Mouse (Mus musculus): Measurements from ENCODE around the gene Rtl5.

Gene Rtl5

DNA sequence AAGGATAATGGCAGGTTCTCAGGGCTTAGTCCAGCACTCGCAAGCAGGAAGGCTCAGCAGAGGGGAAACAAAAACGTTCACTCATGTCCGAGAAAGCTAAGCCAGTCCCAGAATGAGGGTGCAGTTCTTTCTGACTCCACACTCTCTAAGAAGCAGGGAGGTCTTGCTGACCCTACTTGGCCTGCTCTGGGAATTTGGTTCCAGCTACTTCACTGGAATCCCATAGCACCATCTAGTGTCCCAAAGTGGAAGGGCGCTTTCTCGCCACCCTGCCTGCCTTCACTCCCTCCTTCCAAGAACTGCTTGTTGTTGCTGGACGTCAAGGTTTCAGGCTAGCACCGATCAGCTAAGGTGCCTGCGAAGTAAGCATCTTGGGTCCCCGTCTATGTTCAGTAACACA, 5.0 kb downstream of the Rtl5 start:
- DNase-seq (ENCODE audit: low spot score) = no peak

DNA sequence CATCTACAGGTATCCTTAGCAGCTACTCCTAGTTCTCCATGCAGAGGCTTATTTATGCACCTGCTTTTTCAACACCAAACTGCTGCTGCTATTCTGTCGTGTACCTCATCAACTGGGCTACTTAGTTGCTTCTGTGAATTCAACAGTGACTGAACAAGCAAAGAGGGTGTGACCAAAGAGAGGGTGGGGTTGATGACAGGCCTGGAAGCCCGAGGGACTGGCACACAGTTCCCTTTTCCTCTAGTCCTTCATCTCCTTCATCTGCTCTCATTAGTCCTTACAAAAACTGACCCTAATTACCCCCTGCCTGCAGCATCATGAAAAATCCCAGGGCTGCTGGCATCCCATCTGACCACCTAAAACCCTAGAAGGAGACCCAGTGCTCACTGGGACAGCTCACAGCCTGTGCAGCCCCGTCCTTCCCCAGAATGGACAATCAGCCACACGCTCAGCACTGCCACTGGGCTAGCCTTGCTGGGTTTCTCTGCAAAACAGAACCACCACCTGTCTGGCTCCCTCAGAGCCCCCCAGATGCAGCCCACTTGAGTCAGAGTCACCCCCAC, 5.8 kb downstream of the Rtl5 start:
- DNase-seq (ENCODE audit: low spot score) = no peak

DNA sequence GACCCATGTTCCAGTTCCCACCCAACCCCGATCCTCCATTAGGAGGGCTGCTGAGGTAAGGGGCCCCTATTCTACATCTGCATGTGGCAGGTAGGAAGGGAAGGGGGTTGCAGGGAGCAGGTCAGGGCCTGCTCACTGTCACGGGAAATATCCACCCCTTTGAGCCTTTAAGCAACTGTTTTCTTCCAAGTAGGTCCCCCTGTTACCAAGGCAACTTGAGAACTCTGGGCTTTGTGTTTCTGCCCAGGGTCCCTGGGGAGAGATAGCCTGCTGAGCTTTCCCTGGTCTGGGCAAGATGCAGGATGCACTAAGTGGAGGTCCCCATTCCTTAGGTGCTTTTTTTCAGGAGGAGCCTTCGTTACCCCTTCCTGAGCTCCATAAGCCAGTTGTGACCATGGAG, 7.0 kb downstream of the Rtl5 start:
- DNase-seq (ENCODE audit: low spot score) = no peak

GRCm38 (mm10) chrX:102060891-102061290, 10.2 kb downstream of the Rtl5 start:
- DNase-seq (ENCODE audit: low spot score) = no peak

DNA sequence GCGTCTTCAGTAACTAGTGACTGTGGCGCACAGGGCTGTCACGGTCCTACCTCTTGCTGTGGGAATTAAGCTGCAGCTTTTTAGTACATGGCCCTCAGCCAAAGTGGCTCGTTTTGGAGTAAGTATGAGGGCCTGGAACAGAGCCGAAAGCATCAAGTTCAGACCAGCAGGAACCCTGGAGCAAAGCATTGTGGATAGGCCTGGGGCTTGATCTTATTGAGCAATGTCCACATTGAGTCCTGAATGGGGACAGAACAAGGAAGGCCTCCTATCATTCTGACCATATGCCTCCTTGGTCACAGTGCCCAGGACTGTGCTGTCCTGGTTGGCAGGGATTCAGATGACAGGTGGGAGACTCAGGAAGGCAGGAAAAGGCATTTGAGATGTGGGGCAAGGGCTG, 10.9 kb downstream of the Rtl5 start:
- no peak for DNase-seq (ENCODE audit: low spot score)

DNA sequence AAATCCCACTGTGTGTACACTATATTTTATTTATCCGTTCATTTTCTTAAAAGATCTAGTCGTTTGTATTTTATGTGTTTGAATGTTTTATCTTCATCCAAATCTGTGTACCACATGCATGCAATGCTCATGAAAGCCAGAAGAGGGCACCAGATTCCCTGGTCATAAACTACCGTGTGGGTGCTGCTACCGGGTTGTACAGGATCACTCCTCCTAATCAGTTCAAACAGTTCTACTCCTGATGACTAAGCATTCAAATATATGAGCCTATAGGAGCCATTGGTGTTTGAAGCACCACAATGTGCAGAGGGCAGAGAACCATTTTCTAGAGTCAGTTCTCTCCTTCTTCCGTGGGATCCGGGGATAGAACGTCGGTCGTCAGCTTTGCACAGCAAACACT, 11.7 kb downstream of the Rtl5 start:
- DNase-seq (ENCODE audit: low spot score) = no peak

DNA sequence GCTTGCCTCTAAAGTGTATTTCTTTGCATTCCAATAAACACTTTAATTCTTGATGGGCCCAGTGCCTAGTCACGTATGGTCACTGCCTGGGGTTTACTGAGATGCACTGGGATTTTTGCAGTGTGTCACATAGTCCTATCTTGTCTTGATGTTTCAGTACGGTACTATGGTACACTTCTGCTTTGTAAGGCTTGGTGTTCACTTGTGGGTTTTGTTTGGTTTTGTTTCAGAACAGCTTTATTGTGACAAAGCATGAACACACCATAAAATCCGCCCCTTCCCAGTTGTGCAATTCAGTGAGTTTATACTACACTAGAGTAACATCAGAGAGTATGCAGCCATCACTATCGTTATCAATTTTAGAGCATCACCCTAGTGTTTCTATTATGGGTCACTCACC, 17.1 kb downstream of the Rtl5 start:
- DNase-seq (ENCODE audit: low spot score) = no peak

- DNase-seq (ENCODE audit: low spot score) = no peak
These were observed 17.7 kb downstream of the Rtl5 start for GRCm38 (mm10) chrX:102053371-102053770.

DNA sequence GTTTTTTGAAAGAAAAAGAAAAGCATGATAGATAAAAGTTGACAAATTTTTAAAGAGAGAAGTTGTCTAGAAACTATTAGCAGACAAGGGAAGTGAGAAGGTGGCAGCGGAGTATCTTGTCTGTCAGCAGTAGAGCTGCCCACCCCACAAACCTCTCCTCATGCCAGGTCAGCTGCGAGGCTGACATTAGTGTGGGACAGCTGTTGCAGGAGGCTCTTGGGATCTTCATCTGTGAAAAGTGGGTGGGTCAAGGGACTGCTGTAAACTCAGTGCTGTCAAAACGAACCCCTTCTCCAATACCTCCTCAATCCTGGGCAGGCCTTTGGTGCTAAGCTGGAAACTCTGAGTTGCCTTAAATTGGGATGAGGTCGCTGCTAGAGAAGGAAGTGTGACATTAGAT, 19.9 kb downstream of the Rtl5 start:
- no peak for DNase-seq (ENCODE audit: low spot score)

- DNase-seq (ENCODE audit: low spot score) = no peak
These were observed 20.6 kb downstream of the Rtl5 start for GRCm38 (mm10) chrX:102050552-102050951.

- no peak for DNase-seq (ENCODE audit: low spot score)
These were observed 28.7 kb downstream of the Rtl5 start for GRCm38 (mm10) chrX:102042386-102042785.

DNA sequence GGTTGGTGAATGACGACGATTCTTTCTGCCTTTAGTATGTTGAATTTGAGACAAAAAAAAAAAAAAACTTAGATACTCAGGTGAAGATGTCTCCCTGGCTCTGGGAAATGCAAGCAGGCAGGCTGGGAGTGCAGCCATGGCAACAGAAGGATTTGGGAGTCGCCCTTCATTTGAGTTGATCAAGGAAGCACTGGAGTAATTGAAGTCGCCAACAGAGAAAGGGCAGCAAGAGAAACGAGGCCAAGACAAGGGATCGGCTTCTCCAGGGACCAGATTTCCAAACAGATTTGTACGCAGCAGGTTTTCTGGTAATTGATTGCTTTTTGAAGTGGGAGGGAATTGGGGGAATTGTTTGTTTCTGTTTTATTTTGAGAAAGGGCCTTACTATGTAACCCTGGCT, 29.5 kb downstream of the Rtl5 start:
- DNase-seq (ENCODE audit: low spot score) = no peak

DNA sequence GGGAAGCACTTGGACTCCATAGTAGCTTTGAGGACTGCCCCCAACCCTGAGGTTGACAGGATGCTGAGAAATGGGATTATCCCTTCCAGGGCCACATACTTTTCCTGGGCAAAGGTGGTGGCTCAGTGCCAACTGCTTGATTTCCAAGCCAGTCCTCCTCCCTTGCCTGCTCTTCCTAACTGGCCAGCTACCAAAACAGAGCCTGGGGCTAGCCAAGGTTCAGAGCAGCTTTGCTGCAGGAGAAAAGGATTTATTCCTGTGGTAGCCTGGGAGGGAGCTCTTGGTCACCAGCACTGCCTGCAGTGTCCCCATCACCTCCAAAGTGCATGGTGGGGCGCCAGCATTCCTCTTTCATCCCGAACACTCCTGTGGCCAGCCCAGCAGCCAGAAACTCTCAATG, 33.6 kb downstream of the Rtl5 start:
- no peak for DNase-seq (ENCODE audit: low spot score)

DNA sequence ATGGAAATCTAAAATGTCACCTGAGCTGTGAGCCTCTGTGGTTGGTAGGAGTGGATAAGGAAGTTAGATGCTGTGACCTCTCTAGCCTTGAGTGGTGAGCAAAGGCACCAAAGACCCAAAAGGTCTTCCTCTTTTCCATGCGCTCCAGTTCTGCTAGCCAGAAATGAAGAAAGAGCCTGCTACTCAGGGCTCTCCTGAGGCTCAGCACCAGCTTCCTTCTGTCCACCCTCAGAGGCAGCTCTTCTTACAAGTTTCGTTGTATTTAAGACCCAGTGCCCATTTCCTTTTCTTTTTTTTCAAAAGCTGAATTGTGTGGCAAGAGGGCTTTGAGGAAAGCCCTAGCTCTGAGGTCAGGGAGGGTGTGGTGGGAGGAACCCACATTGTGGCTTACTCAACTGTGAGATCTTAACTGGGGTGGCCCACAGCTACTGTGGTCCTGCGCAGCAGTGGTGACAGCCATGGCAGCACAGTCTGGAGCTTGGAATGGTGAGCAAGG, 34.2 kb downstream of the Rtl5 start:
- DNase-seq (ENCODE audit: low spot score) = no peak

- DNase-seq (ENCODE audit: low spot score) = no peak
These were observed 35.4 kb downstream of the Rtl5 start for GRCm38 (mm10) chrX:102035671-102036070.

- DNase-seq (ENCODE audit: low spot score) = no peak
These were observed 37.5 kb downstream of the Rtl5 start for GRCm38 (mm10) chrX:102033566-102033965.

GRCm38 (mm10) chrX:102032431-102032830, 38.7 kb downstream of the Rtl5 start:
- DNase-seq (ENCODE audit: low spot score) = no peak

GRCm38 (mm10) chrX:102031851-102032250, 39.3 kb downstream of the Rtl5 start:
- DNase-seq (ENCODE audit: low spot score) = no peak

GRCm38 (mm10) chrX:102024976-102025375, 46.1 kb downstream of the Rtl5 start:
- no peak for DNase-seq (ENCODE audit: low spot score)

DNA sequence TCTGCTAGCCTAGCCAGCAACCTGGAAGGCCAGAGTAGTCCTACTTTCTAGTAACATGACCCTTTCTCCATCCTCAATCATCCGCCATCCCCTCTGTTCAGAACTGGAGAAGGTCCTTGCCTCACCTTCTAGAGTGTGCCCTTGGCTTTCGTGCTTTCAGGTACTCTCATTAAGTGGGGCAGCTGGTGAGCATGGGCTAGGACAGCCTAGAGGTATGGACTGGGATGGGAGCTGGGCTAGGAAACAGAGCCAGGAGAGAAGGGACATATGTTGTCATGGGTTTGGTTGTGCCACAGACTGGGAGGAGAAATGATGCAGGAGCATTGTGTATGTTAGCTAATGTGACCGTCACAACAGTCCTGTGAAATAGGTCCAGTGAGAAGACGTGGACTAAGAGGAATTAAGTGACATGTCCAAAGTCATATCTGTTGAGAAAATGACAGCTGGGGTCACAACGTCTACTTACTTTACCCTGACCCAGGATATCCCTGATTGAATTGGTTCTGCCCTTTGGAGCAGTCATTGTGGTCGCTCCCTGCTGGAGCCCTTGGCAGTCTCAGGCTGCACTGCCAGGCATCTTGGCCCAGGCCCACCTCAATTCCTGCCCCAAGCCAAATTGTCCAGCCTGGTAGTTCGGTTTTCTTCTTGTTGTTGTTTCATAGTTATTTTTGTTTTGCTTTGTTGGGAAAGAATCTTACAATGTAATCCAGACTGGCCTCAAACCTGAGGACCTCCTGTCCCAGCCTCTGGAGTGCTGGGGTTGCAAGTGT, 51.4 kb downstream of the Rtl5 start:
- DNase-seq (ENCODE audit: low spot score) = no peak

DNA sequence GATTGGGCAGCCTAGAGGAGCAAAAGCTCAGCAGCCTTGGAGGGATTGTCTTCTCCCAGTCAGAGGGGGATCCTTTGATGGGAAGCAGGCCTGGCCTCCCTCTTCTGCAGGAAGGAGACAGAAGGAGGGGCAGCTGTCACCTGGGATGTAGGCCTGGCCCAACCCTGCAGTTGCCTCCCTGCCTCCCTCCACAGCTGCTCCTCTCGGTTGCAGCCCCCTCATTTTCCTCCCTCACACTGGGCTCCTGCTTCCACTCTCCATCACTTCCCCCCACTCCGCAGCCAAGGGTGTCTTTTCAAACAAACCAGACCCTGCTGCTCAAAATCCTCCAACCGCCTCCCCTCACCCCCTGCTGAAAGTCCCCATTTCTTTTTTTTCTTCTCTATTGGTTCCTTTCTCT, 52.2 kb downstream of the Rtl5 start:
- no peak for DNase-seq (ENCODE audit: low spot score)

- DNase-seq (ENCODE audit: low spot score) = no peak
These were observed 53.7 kb downstream of the Rtl5 start for GRCm38 (mm10) chrX:102017213-102017923.
